Mouse (Mus musculus) erythroblast, embryonic 14.5 days (primary cell): ENCODE results near the gene Cst13.

Experiments
- GATA1 ChIP-seq: IDR thresholded peaks from 2 replicates; pipeline ENCODE4 v1.6.1; 2012; ENCODE audit warnings: low read length, inconsistent platforms, mixed read lengths
- TAL1 ChIP-seq: IDR thresholded peaks from 3 replicates; pipeline ENCODE4 v1.6.1; 2012; ENCODE audit warnings: low read length, inconsistent platforms, mixed read lengths

- TF ChIP-seq GATA1: no peak
- TF ChIP-seq TAL1: no peak
Measured at GRCm38 (mm10) chr2:148801491-148801921, 18.4 kb upstream of the Cst13 start.
